Mouse (Mus musculus) forebrain, embryonic 15.5 days (tissue): Measurements from ENCODE around the gene Shisa8. TPM values are rescaled to one million over a fixed set of nuclear protein-coding genes. Genes with fewer than 3 reads are reported as not detected.
A peak's percentile ranks its signal among the peaks of the same experiment; 100 is the strongest.

Experiments used
- ATAC-seq: fragments of 200-750 bp; cut with Nextera tagmentation; replicated peaks from 2 replicates; pipeline ENCODE4 v1.8.0; 2017; ENCODE audit warnings: mild to moderate bottlenecking, moderate TSS enrichment, moderate library complexity
- H3K27ac ChIP-seq: fragments of 300-500 bp; sonication (generic); replicated peaks from 2 replicates; pipeline ENCODE4 v1.5.1; 2015; ENCODE audit warnings: mild to moderate bottlenecking, inconsistent platforms
- H3K27me3 ChIP-seq: fragments of 300-500 bp; sonication (generic); 2 replicates; pipeline ENCODE4 v1.6.1; 2015; ENCODE audit warnings: inconsistent platforms
- H3K36me3 ChIP-seq: fragments of 300-500 bp; sonication (generic); 2 replicates; pipeline ENCODE4 v1.6.1; 2015; ENCODE audit warnings: mild to moderate bottlenecking, inconsistent platforms
- H3K4me1 ChIP-seq: fragments of 300-500 bp; sonication (generic); 2 replicates; pipeline ENCODE4 v1.6.1; 2015; ENCODE audit warnings: inconsistent platforms
- H3K4me2 ChIP-seq: fragments of 300-500 bp; sonication (generic); replicated peaks from 2 replicates; pipeline ENCODE4 v1.6.1; 2015; ENCODE audit warnings: mild to moderate bottlenecking, inconsistent platforms
- H3K4me3 ChIP-seq: fragments of 300-500 bp; sonication (generic); 2 replicates; pipeline ENCODE4 v1.5.1; 2015; ENCODE audit warnings: mild to moderate bottlenecking, inconsistent platforms
- H3K9ac ChIP-seq: fragments of 300-500 bp; sonication (generic); replicated peaks from 2 replicates; pipeline ENCODE4 v1.6.1; 2015; ENCODE audit warnings: mild to moderate bottlenecking, inconsistent platforms
- H3K9me3 ChIP-seq: fragments of 300-500 bp; sonication (generic); 2 replicates; pipeline ENCODE4 v1.6.1; 2016; ENCODE audit warnings: inconsistent platforms
- WGBS: fragments of 180-500 bp; shearing (Covaris S2); methylation state at CpG from one replicate; pipeline ENCODE4 v1.1.7; 2015; ENCODE audit warnings: mixed read lengths; 5-methylcytosine and 5-hydroxymethylcytosine counted together
- polyA plus RNA-seq: library from polyadenylated mRNA; unstranded; fragments of >200 nt; fragmentation: Nextera tagmentation; extraction: Ambion mirVana; gene quantifications from 2 replicates; pipeline ENCODE4 v1.2.1, GENCODE M21; 2015

Shisa8 gene
- polyA plus RNA-seq, 1 experiment from 2014 or later: 0.69 TPM

DNA sequence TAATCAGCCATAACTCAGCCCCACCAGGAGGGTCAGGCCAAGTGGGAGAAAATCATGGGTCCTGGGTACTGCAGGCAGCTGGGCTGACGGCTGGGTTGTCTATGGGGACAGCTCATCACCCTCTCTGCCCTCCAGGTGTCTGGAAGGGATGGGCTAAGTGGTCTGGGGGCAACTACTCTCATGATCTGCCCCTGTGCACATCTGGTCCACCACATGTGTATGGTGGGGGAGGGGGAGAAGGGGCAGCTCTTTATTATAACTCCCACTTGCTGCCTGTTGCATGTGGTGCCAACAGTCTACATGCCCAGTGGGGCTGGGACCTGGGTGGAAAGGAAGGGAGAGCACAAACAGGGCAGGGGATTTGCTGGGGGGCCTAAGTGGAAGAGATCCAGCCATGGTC, 1.8 kb downstream of the Shisa8 start:
- H3K4me1 ChIP-seq: peaks cover 43% of the 10 kb centered on the region
- H3K27ac ChIP-seq: no peak overlapping the region
- no peaks in the 10 kb centered on the region for H3K9me3 ChIP-seq
- WGBS: 44% methylated on average over 1 of the region's 1 CpGs
- no peak overlapping the region for H3K9ac ChIP-seq
- H3K4me2 ChIP-seq: no peak overlapping the region
- H3K4me3 ChIP-seq: no peak overlapping the region
- no peak for ATAC-seq
- H3K36me3 ChIP-seq: no peaks in the 10 kb centered on the region
- H3K27me3 ChIP-seq: peaks cover 82% of the 10 kb centered on the region

DNA sequence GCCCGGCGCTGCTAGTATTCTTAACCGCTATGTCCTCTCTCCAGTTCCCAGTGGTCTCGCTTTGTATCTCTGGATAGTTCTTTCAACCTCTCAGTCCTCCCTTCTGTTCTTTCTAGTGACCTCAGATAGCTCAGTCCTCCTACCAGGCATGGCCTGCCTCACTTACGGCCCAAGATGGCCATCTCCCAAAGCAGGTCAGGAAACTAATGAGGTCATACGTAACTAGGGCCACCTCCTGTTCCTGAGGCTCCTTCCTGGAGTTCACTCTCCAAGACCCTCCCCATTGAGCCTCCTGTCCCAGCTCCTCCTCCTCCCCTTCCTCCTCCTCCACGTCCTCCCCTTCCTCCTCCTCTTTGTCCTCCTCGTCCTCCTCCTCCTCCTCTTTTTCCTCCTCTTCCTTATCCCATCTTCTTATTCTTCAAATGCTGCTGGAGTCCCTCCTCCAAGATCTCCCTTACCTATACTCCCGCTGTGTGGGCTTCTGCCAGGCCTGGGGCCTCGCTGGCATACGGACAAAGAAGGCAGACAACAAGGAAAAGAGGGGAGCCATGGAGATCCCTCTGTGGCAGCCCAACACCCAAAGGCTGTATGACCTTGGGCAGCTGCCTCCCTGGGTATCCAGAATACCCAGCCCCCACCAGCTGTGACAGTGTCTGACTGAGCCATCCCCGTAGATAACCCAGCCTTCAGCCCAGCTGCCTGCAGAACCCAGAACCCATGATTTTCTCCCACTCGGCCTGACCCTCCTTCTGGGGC, 3.1 kb downstream of the Shisa8 start:
- no peak for ATAC-seq
- Histone ChIP-seq H3K27me3 (peaks cover 69% of the 10 kb centered on the region), H3K9ac (no peak overlapping the region), H3K27ac (no peak overlapping the region), H3K4me1 (peaks cover 46% of the 10 kb centered on the region), H3K36me3 (peaks cover 6% of the 10 kb centered on the region; the same call in 1 of the 2 replicates), H3K4me2 (no peak overlapping the region), H3K4me3 (no peak overlapping the region), H3K9me3 (no peaks in the 10 kb centered on the region)
- WGBS: 80% methylated on average over 13 of the region's 13 CpGs

DNA sequence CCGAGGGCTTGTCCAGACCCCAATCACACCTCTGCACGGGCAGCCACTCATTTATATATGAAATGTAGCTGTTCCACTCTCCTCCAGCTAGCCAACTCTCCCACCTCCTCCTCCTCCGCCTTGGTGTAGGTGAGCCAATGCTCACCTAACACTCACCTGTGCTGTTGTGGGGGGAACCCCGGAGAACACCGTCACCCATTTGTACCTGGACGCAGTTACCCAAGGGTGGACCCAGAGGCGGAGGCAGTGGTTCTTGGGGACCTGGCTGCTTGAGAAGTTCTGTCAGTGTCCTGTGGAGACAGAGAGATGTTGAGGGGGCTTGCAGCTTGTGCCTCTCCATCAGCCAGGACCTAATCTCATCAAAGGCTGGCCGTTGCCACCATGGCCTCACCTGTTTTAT, 4.3 kb downstream of the Shisa8 start:
- WGBS: 76% methylated on average over 8 of the region's 8 CpGs
- no peak overlapping the region for H3K4me2 ChIP-seq
- H3K4me1 ChIP-seq: peaks cover 51% of the 10 kb centered on the region
- no peak overlapping the region for H3K27ac ChIP-seq
- H3K4me3 ChIP-seq: no peak overlapping the region
- H3K36me3 ChIP-seq: peaks cover 15% of the 10 kb centered on the region; the same call in 1 of the 2 replicates
- no peaks in the 10 kb centered on the region for H3K9me3 ChIP-seq
- peaks cover 62% of the 10 kb centered on the region for H3K27me3 ChIP-seq
- no peak overlapping the region for H3K9ac ChIP-seq
- ATAC-seq: no peak

DNA sequence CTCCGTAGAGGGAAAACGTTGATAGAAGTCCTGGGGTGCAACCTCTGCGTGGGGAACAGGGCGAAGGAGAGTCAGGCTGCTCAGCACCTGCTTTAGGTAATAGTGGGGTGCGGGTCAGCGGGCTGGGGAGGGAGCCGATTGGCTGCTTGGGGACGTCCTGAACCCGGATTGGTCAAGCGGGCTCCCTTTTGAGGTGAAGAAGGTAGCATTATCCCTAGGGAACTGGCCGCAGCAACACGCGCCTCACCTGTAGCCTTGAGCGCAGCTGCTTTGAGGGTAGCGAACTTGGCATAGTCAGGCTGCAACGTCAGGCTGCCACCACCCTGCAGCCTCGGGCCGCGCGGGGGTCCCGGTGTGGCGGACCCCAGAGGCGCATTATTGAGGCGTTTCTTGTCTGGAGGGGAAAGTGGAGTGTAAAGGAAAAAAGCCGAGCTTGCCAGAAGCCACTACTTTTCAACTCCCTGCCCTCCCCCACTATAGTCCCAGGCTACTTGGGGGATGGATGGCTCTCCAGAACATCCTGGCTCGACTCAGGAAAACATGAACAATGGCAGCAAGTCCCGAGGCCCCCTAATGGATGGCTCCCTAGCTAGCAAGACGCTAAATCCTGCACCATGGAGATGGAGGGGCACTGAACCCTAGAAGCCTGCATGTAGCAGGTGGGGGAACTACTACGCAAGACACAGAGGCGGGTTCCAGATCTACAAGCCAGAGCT, 5.0 kb downstream of the Shisa8 start:
- H3K27ac ChIP-seq: no peak overlapping the region
- no peaks in the 10 kb centered on the region for H3K9me3 ChIP-seq
- H3K4me1 ChIP-seq: peaks cover 49% of the 10 kb centered on the region
- no peak overlapping the region for H3K9ac ChIP-seq
- WGBS: 16% methylated on average over 30 of the region's 30 CpGs
- H3K4me3 ChIP-seq: no peak overlapping the region
- no peak overlapping the region; the same call in 1 of the 2 replicates for H3K4me2 ChIP-seq
- H3K27me3 ChIP-seq: peaks cover 56% of the 10 kb centered on the region
- peaks cover 22% of the 10 kb centered on the region for H3K36me3 ChIP-seq
- no peak for ATAC-seq

DNA sequence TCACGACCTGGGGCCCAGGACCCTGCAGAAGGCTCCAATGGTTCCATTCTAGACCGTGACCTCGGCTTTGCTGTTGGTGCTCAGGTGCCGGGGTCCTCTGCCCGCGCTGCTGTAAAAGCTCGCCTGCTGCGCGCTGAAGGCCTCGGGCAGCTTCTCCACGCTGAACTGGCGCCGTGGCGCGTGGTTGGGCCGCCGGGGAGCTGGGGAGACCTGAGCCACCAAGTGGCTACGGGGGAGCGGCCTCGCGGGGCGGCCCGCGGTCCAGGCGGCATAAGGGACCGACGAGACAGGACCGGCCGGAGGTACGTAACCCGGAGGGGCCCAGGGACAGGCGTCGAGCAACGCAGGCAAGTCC, 5.5 kb downstream of the Shisa8 start:
- WGBS: 14% methylated on average over 34 of the region's 34 CpGs
- H3K4me3 ChIP-seq: no peak overlapping the region
- H3K4me1 ChIP-seq: peaks cover 43% of the 10 kb centered on the region
- H3K27me3 ChIP-seq: peaks cover 51% of the 10 kb centered on the region
- H3K27ac ChIP-seq: no peak overlapping the region
- H3K4me2 ChIP-seq: no peak overlapping the region; the same call in 1 of the 2 replicates
- ATAC-seq: no peak
- H3K9ac ChIP-seq: no peak overlapping the region
- no peaks in the 10 kb centered on the region for H3K9me3 ChIP-seq
- H3K36me3 ChIP-seq: peaks cover 26% of the 10 kb centered on the region

DNA sequence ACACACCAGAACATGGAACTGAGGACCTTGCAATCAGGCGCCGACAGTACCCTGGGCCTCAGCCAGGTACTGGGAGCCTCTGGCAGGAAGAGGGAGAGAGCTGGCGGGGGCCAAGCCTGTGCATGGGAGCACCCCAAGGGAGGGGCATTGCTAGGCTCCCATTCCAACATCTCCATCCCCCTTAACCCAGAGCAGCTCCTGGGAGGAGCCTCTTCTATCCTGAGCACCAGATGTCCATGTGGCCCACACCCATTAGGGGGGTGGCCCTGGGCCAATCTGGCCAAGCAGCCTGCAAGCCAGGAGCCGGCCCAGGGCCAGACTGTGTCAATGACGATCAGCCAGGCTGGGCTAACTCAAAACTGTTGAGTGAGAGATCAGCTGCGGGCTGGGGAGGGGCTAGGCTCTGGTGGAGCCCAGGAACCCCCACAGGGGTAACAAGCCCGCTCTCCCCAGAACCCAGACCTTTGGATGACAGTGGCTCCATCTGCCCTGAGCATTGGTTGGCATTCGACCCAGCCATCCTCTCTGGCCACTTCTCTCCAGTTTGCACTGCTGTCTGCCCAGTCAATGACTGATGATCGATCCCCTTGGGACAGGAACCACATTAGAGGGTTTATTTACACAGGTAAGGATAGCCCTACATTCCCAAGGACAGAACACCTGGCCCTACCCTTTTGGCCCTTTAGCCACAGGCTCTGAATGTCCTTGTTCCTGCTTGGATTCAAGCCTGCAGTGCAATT, 6.1 kb downstream of the Shisa8 start:
- 0 out of 2 replicates have a peak overlapping the region, but pooled peaks have one; percentile 2 for H3K27ac ChIP-seq
- no peaks in the 10 kb centered on the region for H3K9me3 ChIP-seq
- H3K9ac ChIP-seq: no peak overlapping the region
- ATAC-seq: peak; percentile 77
- 43% methylated on average over 9 of the region's 9 CpGs for WGBS
- H3K27me3 ChIP-seq: peaks cover 45% of the 10 kb centered on the region
- no peak overlapping the region for H3K4me2 ChIP-seq
- peaks cover 37% of the 10 kb centered on the region for H3K4me1 ChIP-seq
- H3K4me3 ChIP-seq: no peak overlapping the region
- H3K36me3 ChIP-seq: peaks cover 31% of the 10 kb centered on the region

DNA sequence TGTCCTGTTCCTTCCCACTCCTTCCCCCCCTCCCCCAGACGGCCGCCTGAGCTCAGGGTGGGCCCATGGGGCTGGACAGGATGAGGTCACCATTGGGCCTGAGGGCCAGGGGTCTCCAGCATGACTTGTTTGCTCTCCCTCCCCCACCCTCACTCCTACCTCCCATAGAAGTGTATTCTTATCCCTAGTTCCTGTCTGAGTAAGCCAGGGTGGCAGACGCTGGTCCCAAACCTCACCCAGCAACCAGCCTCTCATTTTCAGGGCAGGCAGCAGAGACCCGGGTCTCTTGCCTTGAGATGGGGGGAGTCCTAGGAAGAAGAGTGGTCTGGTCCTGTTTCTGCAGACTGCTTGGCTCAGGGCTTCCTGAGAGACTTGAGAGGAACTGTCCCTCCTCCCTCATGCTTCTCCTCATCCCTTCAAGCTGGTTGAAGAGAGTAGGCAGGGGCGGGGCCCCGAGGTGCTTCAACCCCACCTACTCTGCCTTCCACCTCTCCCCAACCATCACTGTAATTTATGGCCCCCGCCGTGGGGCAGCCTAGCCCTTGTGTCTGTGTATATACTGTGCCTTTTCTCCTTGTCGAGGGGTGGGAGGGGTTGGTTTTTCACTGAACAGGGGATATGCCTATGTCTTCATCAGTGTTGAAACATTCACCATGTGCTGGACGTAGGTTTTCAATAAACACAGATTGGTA, 7.8 kb downstream of the Shisa8 start:
- H3K4me3 ChIP-seq: no peak overlapping the region
- H3K36me3 ChIP-seq: peaks cover 46% of the 10 kb centered on the region
- H3K27ac ChIP-seq: no peak overlapping the region
- H3K27me3 ChIP-seq: peaks cover 28% of the 10 kb centered on the region
- H3K9me3 ChIP-seq: no peaks in the 10 kb centered on the region
- no peak overlapping the region for H3K4me2 ChIP-seq
- peaks cover 35% of the 10 kb centered on the region for H3K4me1 ChIP-seq
- ATAC-seq: no peak
- no peak overlapping the region for H3K9ac ChIP-seq
- WGBS: 62% methylated on average over 10 of the region's 10 CpGs

DNA sequence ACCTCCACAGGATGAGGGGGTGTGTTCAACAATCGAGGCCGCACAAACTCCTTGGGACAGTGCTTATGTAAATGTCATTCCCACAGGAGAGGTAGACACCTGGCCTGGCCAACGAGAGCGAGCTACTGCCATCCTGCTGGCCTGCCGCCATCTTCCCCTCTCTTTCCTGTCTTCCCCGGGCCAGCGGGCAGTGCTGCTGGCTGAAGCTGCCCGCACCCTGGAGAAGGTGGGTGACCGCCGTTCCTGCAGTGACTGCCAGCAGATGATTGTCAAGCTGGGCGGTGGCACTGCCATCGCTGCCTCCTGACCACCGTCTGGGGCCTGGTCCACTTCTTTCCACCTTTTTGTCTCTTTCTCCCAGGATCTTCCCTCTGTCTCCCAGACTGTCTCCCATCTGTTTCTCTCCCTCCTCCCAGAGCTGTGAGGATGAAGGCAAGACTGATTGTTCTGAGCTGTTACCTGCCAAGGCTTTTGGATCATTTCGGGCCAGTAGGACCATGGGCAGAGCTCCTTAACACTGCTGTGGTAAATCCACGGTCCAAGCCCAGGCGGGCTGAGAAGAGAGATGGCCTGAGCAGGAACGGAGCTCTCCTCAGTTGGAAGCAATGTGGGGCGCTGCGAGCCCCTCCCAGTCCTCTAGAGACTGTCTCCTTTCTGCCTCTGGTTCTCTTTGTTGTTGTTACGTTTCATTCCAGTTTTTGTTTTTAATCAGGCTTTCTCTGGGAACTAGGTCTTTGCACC, 8.8 kb downstream of the Shisa8 start:
- Histone ChIP-seq H3K9ac (no peak overlapping the region), H3K27ac (no peak overlapping the region), H3K27me3 (peaks cover 22% of the 10 kb centered on the region), H3K36me3 (peaks cover 56% of the 10 kb centered on the region), H3K4me1 (peaks cover 35% of the 10 kb centered on the region), H3K9me3 (no peaks in the 10 kb centered on the region), H3K4me3 (no peak overlapping the region), H3K4me2 (no peak overlapping the region)
- 64% methylated on average over 20 of the region's 20 CpGs for WGBS
- no peak for ATAC-seq

DNA sequence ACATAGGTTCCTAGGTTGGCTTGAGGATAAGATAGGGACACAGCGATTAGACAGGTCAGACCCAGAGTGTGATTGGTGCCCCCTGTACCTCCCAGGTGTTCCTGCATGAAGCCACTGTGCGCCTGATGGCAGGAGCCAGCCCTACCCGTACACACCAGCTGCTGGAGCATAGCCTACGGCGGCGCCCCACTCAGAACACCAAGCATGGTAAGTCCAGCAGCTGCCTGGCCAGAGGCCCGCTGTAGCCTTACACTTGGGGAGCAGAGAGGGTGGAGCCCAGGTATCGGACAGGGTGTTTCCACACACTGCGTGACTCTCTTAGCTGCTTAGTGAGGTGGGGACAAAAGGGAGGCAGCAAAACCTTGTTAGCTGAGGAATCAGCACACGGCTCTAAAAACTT, 9.5 kb downstream of the Shisa8 start:
- Histone ChIP-seq H3K4me1 (peaks cover 35% of the 10 kb centered on the region), H3K27me3 (peaks cover 19% of the 10 kb centered on the region), H3K4me2 (no peak overlapping the region), H3K27ac (no peak overlapping the region), H3K9ac (no peak overlapping the region), H3K4me3 (no peak overlapping the region), H3K9me3 (no peaks in the 10 kb centered on the region), H3K36me3 (peaks cover 63% of the 10 kb centered on the region)
- 95% methylated on average over 10 of the region's 10 CpGs for WGBS
- ATAC-seq: no peak

DNA sequence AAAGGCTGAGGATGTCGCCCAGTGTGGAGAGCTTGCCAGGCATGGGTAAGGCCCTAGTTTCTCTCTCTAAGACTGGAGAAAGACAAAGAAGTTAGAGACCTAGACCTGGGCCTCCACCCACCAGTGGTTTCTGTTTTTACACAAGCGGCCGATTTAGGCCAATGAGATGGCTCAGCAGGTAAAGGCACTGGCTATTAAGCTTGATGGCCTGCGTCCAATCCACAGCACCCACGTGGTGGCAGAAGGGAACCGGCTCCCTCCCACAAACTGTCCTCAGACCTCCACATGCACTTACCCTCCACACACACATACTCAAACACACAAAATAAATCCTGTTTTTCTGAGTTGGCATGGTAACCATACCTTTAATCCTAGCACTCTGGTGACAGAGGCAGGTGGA, 10.5 kb downstream of the Shisa8 start:
- no peak for ATAC-seq
- peaks cover 12% of the 10 kb centered on the region for H3K27me3 ChIP-seq

DNA sequence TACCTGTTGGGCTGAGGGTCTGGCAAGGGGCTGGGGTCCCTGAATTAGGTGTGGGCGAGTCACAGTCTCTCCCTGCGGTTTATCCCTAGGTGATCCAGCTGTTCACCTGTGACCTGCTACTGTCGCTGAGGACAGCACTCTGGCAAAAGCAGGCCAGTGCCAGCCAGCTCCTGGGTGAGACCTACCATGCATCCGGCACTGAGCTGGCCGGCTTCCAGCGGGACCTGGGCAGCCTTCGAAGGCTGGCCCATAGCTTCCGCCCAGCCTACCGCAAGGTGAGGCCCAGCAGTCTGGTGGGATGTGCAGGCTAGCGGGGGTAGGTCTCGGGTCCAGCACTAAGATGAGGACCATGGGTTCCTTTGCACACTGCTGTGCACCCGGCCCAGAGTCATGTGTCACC, 13.1 kb downstream of the Shisa8 start:
- 91% methylated on average over 12 of the region's 12 CpGs for WGBS
- Histone ChIP-seq H3K4me3 (no peak overlapping the region), H3K9ac (no peak overlapping the region), H3K27me3 (no peaks in the 10 kb centered on the region), H3K9me3 (no peaks in the 10 kb centered on the region), H3K27ac (no peak overlapping the region), H3K36me3 (peaks cover 92% of the 10 kb centered on the region), H3K4me1 (peaks cover 5% of the 10 kb centered on the region; the same call in 1 of the 2 replicates), H3K4me2 (no peak overlapping the region)
- no peak for ATAC-seq

More for the DNA sequence above, 10.5 kb downstream of the Shisa8 start:
- H3K27ac ChIP-seq: no peak overlapping the region
- H3K36me3 ChIP-seq: peaks cover 73% of the 10 kb centered on the region
- H3K9ac ChIP-seq: no peak overlapping the region
- H3K4me2 ChIP-seq: no peak overlapping the region
- peaks cover 27% of the 10 kb centered on the region for H3K4me1 ChIP-seq
- WGBS: 90% methylated on average over 6 of the region's 6 CpGs
- H3K9me3 ChIP-seq: no peaks in the 10 kb centered on the region
- no peak overlapping the region for H3K4me3 ChIP-seq
